Mouse (Mus musculus) lung, embryonic 15.5 days (tissue): ENCODE measurements around the gene Polr2m. TPM values are rescaled to one million over a fixed set of nuclear protein-coding genes. Genes with fewer than 3 reads are reported as not detected.
A peak's percentile ranks its signal among the peaks of the same experiment; 100 is the strongest.

Source experiments
- ATAC-seq: fragments of 200-750 bp; cut with Nextera tagmentation; 2 replicates; pipeline ENCODE4 v1.8.0; 2017; ENCODE audit warnings: moderate number of reproducible peaks, borderline replicate concordance; ENCODE audit not compliant: low FRiP score, low TSS enrichment; ENCODE audit errors: extremely low read depth
- H3K27ac ChIP-seq: fragments of 300-500 bp; sonication (generic); 2 replicates; pipeline ENCODE4 v1.5.1; 2015; ENCODE audit warnings: moderate library complexity, mild to moderate bottlenecking, inconsistent platforms
- H3K27me3 ChIP-seq: fragments of 300-500 bp; sonication (generic); 2 replicates; pipeline ENCODE4 v1.6.1; 2015; ENCODE audit warnings: inconsistent platforms
- H3K36me3 ChIP-seq: fragments of 300-500 bp; sonication (generic); 2 replicates; pipeline ENCODE4 v1.6.1; 2015; ENCODE audit warnings: inconsistent platforms
- H3K4me1 ChIP-seq: fragments of 300-500 bp; sonication (generic); 2 replicates; pipeline ENCODE4 v1.6.1; 2015; ENCODE audit warnings: inconsistent platforms
- H3K4me2 ChIP-seq: fragments of 300-500 bp; sonication (generic); 2 replicates; pipeline ENCODE4 v1.6.1; 2015; ENCODE audit warnings: inconsistent platforms, mild to moderate bottlenecking, moderate library complexity
- H3K4me3 ChIP-seq: fragments of 300-500 bp; sonication (generic); 2 replicates; pipeline ENCODE4 v1.5.1; 2015; ENCODE audit warnings: mild to moderate bottlenecking, inconsistent platforms
- H3K9ac ChIP-seq: fragments of 300-500 bp; sonication (generic); 2 replicates; pipeline ENCODE4 v1.6.1; 2015; ENCODE audit warnings: inconsistent platforms
- H3K9me3 ChIP-seq: fragments of 300-500 bp; sonication (generic); 2 replicates; pipeline ENCODE4 v1.6.1; 2016; ENCODE audit warnings: inconsistent platforms
- WGBS: fragments of 180-500 bp; shearing (Covaris S2); methylation state at CpG from one replicate; pipeline ENCODE4 v1.1.7; 2015; 5-methylcytosine and 5-hydroxymethylcytosine counted together
- polyA plus RNA-seq: library from polyadenylated mRNA; unstranded; fragments of >200 nt; fragmentation: Nextera tagmentation; extraction: Ambion mirVana; gene quantifications from 2 replicates; pipeline ENCODE4 v1.2.1, GENCODE M21; 2015

The Polr2m gene
- polyA plus RNA-seq = 382 and 392 TPM in 2 replicates

DNA sequence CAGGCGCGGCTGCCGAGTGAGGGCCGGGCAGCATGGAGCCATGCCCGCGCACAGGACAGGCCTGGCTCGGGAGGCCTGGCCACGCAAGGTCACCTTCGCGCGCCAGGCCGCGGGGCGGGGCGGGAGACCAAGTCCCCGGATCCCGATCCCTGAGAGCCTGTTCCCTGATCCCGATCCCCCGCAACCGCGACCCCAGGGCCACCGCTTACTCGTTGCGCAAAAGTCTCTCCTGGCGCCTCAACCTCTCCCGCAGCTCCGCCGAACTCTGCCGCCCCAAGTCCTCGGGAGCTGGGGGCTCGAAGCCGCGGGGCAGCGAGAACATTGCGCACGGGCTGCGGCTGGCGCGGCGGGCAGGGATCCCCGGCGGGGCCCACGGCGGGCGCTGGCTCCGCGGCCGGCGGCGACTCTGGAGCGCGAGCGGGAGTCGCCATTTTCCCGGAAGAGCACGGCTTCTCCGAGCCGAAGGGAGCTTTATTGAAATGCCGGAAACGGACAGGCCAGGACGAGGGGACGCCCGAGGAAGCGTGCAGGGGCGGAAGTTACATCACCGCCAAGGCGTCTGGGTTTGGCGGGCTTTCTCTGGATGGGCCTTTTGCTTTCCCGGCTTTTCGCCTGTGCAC lies at the start of gene Polr2m:
Gene Polr2m (minus strand): TSS at position 461 of the 620 bp plus-strand sequence.
- H3K36me3 ChIP-seq = peaks cover 31% of the 10 kb centered on the region
- H3K9me3 ChIP-seq = no peaks in the 10 kb centered on the region
- peak within 1 kb of the TSS; percentile 92 for H3K27ac ChIP-seq
- ATAC-seq = peak; percentile 98
- no peaks in the 10 kb centered on the region for H3K27me3 ChIP-seq
- under 1% methylated on average over 70 of the region's 70 CpGs for WGBS
- peaks cover 10% of the 10 kb centered on the region; the same call in 1 of the 2 replicates for H3K4me1 ChIP-seq
- peak within 1 kb of the TSS; percentile 95 for H3K4me3 ChIP-seq
- peak within 1 kb of the TSS; percentile 99 for H3K9ac ChIP-seq
- H3K4me2 ChIP-seq = peak within 1 kb of the TSS; percentile 70

DNA sequence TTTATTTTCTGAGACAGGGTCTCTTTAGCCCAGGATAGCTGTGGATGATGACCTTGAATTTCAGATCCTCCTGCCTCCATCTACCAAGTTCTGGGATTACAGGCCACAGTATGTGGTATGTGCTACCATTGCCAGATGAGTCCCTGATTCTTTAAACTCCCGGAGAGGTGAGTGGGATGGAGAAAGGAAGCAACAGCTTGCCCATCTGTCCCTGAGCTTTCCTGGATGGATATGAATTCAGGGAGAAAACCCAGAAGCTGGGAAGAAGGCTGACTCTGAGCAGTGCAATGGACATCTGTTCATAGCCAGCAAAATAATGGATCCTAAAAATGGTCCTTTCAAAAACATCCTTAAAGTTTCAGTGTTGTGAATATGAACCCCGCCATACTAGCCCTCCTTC lies 49.3 kb upstream of the Polr2m start:
- Histone ChIP-seq H3K27me3 (no peaks in the 10 kb centered on the region), H3K4me3 (no peak overlapping the region), H3K27ac (no peak overlapping the region), H3K4me1 (no peaks in the 10 kb centered on the region), H3K4me2 (no peak overlapping the region), H3K9me3 (no peaks in the 10 kb centered on the region), H3K36me3 (no peaks in the 10 kb centered on the region), H3K9ac (no peak overlapping the region)
- ATAC-seq = no peak
- 81% methylated on average over 2 of the region's 2 CpGs for WGBS

DNA sequence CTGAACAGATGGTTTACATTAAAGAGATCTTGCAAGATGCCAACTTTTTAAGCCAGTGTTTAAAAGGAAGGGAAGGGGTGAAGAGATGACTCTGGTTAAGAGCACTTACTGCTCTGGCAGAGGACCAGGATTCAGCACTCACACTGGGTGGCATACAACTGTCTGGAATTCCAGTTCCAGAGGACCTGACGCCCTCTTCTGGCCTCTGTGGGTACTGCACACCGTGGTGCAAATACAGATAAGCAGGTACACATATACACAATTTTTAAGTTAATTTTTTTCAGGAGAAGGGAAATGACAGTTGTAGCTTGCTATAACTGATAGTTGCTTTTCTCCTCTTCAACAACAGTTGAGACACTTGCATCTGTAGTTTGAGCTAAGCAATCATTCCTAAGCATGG lies 44.2 kb upstream of the Polr2m start:
- Histone ChIP-seq H3K36me3 (no peaks in the 10 kb centered on the region; the same call in 1 of the 2 replicates), H3K9me3 (no peaks in the 10 kb centered on the region), H3K27me3 (no peaks in the 10 kb centered on the region), H3K4me3 (no peak overlapping the region), H3K9ac (no peak overlapping the region), H3K4me2 (no peak overlapping the region), H3K27ac (no peak overlapping the region), H3K4me1 (no peaks in the 10 kb centered on the region)
- WGBS = 61% methylated on average over 2 of the region's 2 CpGs
- ATAC-seq = no peak

DNA sequence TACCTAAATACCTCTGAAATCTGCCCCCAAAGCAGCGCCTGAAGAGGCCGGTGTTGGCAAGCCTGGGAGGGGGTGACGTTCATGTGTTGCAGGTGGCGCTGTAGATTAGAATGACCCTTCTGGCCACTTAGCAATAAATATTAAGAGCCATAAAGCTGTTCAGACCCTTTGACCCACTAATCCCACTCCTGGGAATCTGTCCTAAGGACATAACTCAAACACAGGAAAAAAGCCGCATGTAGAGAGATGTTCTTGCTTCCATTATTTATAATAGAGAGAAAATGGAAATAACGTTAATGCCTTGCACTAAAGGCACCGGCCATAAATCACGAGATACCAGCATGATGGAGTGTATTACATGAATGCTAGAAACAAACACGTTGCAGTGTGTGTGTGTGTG lies 41.7 kb upstream of the Polr2m start:
- Histone ChIP-seq H3K4me3 (no peak overlapping the region), H3K9me3 (no peaks in the 10 kb centered on the region), H3K4me1 (no peaks in the 10 kb centered on the region), H3K27ac (no peak overlapping the region), H3K9ac (no peak overlapping the region), H3K36me3 (no peaks in the 10 kb centered on the region; the same call in 1 of the 2 replicates), H3K27me3 (no peaks in the 10 kb centered on the region), H3K4me2 (no peak overlapping the region)
- ATAC-seq = no peak
- WGBS = 40% methylated on average over 9 of the region's 9 CpGs

DNA sequence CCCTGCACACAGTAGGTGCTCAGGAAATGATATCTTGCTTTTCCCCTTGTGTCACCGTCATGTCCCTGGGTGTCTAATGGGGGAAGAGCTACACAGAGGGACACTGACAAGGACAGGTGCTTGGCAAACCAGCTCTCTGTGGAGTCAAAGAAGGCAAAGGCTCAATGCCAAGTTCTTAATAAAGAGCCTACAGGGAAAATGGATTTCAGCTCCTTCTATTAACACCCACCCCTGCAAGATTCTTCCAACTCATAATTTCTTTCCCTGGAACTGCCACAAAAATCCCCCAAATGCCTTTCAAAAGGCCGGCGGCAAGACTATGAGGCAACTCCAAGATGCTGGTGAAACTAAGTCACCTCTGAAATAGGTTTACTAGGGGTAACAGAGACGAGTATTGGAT lies 38.2 kb upstream of the Polr2m start:
- Histone ChIP-seq H3K9ac (no peak overlapping the region), H3K9me3 (no peaks in the 10 kb centered on the region), H3K4me2 (no peak overlapping the region), H3K4me3 (no peak overlapping the region), H3K27ac (no peak overlapping the region), H3K27me3 (no peaks in the 10 kb centered on the region), H3K4me1 (no peaks in the 10 kb centered on the region), H3K36me3 (no peaks in the 10 kb centered on the region)
- ATAC-seq = no peak
- 85% methylated on average over 4 of the region's 4 CpGs for whole genome bisulfite sequencing

DNA sequence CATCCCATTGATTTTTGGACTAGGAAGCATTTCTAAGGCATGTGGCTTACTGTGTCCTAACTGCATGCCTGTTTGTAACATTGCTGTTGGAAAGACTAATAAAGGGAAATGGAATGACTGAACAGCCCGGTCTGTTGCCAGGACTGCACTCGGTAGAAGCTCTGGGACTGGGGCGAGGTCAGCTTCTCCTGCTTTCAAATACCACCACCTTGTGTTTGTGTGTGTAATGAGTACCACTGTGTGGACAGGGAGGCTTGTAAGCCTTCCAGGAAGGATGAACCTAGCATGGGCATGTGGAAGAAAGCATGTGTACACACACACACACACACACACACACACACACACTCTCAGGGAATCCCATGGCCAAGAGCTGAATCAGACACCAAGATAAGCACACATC lies 34.1 kb upstream of the Polr2m start:
- WGBS = 58% methylated on average over 3 of the region's 3 CpGs
- ATAC-seq = no peak
- Histone ChIP-seq H3K27me3 (no peaks in the 10 kb centered on the region), H3K27ac (no peak overlapping the region), H3K4me1 (no peaks in the 10 kb centered on the region), H3K4me3 (no peak overlapping the region), H3K9me3 (no peaks in the 10 kb centered on the region), H3K9ac (no peak overlapping the region), H3K36me3 (no peaks in the 10 kb centered on the region), H3K4me2 (no peak overlapping the region)

DNA sequence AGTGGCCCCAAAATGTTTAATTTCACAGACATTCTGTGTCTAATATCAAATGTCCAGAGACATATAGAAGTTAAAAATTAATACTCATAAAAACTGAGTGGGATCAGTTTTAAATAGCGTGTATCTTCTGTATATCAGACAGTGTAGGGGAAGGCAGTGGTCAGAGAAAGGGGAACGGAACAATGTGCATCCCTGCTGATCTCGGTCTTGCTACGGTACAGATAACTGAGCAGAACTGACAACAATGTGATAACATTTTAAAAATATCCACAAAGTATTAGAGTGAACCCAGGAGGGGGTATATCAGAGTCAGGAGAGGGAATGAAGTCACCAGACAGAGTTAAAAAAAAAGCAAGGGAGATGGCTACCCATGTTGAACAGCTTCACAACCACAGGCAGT lies 31.8 kb upstream of the Polr2m start:
- no peak overlapping the region for H3K4me2 ChIP-seq
- no peaks in the 10 kb centered on the region for H3K4me1 ChIP-seq
- 84% methylated on average over 4 of the region's 4 CpGs for WGBS
- no peak for ATAC-seq
- H3K4me3 ChIP-seq = no peak overlapping the region
- no peaks in the 10 kb centered on the region for H3K9me3 ChIP-seq
- H3K27ac ChIP-seq = no peak overlapping the region
- no peaks in the 10 kb centered on the region for H3K36me3 ChIP-seq
- H3K27me3 ChIP-seq = no peaks in the 10 kb centered on the region
- no peak overlapping the region for H3K9ac ChIP-seq

DNA sequence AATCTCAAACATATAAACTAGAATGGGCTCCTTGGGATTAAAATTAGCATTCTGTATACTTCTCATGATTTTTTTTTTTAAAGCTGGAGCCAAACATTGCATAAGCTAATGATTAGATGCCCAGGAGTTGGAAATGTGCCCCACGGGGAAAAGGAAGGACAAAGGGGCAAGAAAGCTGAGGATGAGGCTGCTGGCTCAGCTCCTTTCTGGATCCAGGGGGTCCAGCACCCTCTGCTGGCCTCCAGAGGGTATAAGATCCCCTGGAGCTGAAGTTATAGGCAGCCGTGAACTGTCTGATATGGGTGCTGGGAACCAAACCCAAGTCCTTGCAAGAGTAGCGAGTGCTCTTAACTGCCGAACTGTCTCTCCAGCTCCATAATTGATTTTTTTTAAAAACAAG lies 30.1 kb upstream of the Polr2m start:
- Histone ChIP-seq H3K27me3 (no peaks in the 10 kb centered on the region), H3K27ac (no peak overlapping the region), H3K36me3 (no peaks in the 10 kb centered on the region), H3K4me2 (no peak overlapping the region), H3K4me1 (no peaks in the 10 kb centered on the region), H3K9me3 (no peaks in the 10 kb centered on the region), H3K9ac (no peak overlapping the region), H3K4me3 (no peak overlapping the region)
- 91% methylated on average over 4 of the region's 4 CpGs for WGBS
- no peak for ATAC-seq

DNA sequence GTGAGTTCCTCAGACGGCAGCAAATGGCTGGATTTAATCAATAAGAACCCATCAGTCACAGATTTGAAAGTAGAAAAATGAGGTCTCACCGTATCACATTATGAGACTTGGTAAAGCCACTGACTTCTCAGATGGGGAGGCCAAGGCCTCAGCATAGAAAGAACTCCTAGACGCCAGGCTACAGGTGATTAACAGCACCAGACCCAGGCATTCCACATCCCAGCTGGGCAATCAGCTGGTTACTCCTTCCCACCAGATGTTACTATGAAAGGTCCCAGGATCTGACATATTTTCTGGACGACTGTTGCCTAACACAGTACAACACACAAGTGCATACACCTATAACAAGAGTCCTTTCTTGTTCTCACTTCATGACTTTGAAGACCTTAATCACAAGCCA lies 27.8 kb upstream of the Polr2m start:
- no peak for ATAC-seq
- whole genome bisulfite sequencing = 58% methylated on average over 4 of the region's 4 CpGs
- no peaks in the 10 kb centered on the region for H3K36me3 ChIP-seq

DNA sequence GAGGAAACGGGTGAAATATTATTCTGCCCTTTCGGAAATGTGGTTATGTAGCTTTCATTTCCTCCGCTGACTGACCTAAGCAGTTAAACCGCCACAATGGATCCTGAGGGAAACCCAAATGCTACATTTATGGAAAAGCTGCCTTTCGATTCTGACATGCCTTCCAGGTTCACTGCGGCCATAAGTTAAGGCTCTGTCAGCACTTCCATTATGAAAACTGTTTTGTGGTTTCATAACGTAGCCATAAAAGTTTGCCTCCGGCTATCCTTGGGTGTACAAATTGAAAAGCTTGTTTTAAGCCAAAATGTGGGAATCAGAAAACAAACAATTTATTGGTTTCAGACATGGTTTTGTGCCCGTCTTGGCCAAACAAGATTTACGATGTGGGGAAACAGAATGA lies 27.2 kb upstream of the Polr2m start:
- 49% methylated on average over 10 of the region's 10 CpGs for WGBS
- Histone ChIP-seq H3K27ac (no peak overlapping the region), H3K36me3 (no peaks in the 10 kb centered on the region), H3K4me2 (no peak overlapping the region), H3K4me1 (no peaks in the 10 kb centered on the region), H3K27me3 (no peaks in the 10 kb centered on the region), H3K9ac (no peak overlapping the region), H3K4me3 (no peak overlapping the region), H3K9me3 (no peaks in the 10 kb centered on the region)
- ATAC-seq = no peak

More for the DNA sequence above, 27.8 kb upstream of the Polr2m start:
- Histone ChIP-seq H3K9me3 (no peaks in the 10 kb centered on the region), H3K9ac (no peak overlapping the region), H3K4me1 (no peaks in the 10 kb centered on the region), H3K27ac (no peak overlapping the region), H3K4me2 (no peak overlapping the region), H3K4me3 (no peak overlapping the region), H3K27me3 (no peaks in the 10 kb centered on the region)

DNA sequence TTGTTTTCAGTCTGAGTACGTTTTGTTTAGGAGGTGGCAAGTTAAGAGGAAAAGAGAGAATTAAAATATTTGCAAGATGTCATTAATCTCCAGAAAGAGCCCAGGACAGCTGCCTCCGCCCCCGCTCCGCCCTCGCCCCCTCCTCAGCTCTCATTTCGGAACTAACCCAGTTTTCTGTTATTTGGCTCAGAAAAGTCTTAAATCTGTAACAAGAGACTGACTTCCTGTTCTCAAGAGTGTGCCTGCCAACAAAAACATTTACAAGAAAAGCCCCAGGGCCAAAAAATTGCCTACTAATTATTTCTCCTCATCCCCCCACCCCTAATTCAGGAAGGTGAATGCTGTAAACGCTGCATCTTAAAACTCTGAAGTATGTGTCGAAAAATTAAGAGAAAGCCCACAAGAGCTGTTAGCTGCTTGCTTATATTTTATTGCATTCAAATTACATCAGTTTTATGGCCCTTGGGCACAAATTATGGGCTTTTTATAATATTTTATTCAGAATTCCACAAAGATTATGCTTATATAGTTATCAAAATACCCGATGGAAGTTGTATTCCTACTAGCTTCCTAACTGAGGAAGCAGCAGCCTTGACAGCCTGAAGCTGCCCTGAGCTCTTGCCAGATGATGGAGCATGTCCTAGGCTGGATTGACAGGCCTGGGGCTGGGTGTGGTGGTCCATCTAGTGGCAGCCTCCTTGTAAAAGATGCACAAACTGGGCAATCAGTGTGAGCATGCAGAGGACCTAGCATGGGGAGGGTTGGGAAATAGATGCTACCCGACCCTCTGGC lies 12.9 kb upstream of the Polr2m start:
- 41% methylated on average over 10 of the region's 10 CpGs for WGBS
- Histone ChIP-seq H3K4me2 (peak overlapping the region; percentile 13; the same call in 1 of the 2 replicates), H3K9me3 (no peaks in the 10 kb centered on the region), H3K9ac (no peak overlapping the region), H3K36me3 (no peaks in the 10 kb centered on the region), H3K27me3 (no peaks in the 10 kb centered on the region), H3K4me3 (no peak overlapping the region), H3K27ac (no peak overlapping the region; the same call in 1 of the 2 replicates), H3K4me1 (peaks cover 5% of the 10 kb centered on the region; the same call in 1 of the 2 replicates)
- ATAC-seq = no peak

DNA sequence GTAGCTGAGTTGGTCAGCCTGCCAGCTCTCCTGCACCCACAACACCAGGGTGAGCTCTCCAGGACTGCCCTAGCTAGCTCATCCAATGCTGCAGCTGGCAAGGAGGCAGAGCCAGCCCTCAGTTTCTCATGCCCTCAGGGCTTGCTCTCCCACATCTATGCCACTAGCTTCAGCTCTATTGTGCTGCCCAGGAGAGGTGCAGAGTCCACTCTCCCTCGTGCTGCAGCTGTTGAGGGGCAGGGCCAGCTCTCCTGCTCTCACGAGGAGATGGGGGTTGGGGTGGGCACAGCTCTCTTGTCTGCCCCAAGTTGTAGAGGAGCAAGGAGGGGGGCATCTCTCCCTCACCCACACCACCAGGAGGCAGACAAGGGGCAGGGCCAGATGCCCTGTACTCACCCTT lies 10.9 kb upstream of the Polr2m start:
- Histone ChIP-seq H3K36me3 (no peaks in the 10 kb centered on the region), H3K9me3 (no peaks in the 10 kb centered on the region), H3K4me2 (no peak overlapping the region), H3K4me1 (peaks cover 11% of the 10 kb centered on the region; the same call in 1 of the 2 replicates), H3K27me3 (no peaks in the 10 kb centered on the region), H3K9ac (no peak overlapping the region), H3K4me3 (no peak overlapping the region), H3K27ac (no peak overlapping the region)
- WGBS = 25% methylated on average over 2 of the region's 2 CpGs
- no peak for ATAC-seq
